Mouse (Mus musculus) testis, adult 2 months (tissue): ENCODE measurements at regions not wholly inside any gene's neighbourhood (a gene's known extent, or its start where the extent isn't known, plus 50 kb on each side); places are given as distances from the start of the nearest gene placed in this dataset.

ENCODE experiments used
- CTCF ChIP-seq: fragments of 200-500 bp; IDR thresholded peaks from 2 replicates; pipeline ENCODE4 v1.5.1; 2012; ENCODE audit warnings: low read depth, mild to moderate bottlenecking, inconsistent platforms, low read length, moderate library complexity; ENCODE audit not compliant: control insufficient read depth, insufficient read depth, insufficient replicate concordance
- POLR2A ChIP-seq: fragments of 200-500 bp; IDR thresholded peaks from 2 replicates; pipeline ENCODE4 v1.6.1; 2012; ENCODE audit warnings: low read depth, mild to moderate bottlenecking, inconsistent platforms, low read length, moderate library complexity; ENCODE audit not compliant: control insufficient read depth

DNA sequence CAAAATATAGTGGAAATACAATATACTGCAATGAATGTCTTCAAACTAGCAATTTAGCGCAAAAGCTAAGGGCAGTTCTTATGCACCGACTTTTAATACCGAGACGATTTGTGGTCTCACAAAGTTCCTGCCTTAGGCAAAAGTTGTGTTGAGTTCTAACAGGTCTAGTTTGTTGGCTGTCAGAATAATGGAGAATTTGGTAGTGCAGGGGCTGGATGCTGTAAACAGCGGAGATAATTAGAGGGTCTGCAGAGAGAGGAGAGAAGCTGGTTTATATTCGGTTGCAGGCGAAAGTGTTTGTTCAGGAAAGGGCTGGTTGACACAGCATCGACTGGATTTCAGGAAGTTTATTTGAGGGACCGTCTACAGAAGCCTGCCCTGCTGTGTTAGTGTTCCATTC, 339.7 kb upstream of the Nr2f2 start:
- TF ChIP-seq CTCF (no peak), POLR2A (no peak)
